Mouse (Mus musculus) midbrain, embryonic 10.5 days (tissue): ENCODE data around the gene Rab34. TPM values are rescaled to one million over a fixed set of nuclear protein-coding genes. Genes with fewer than 3 reads are reported as not detected.
"Not testable (repeated sequence)": the region's sequence is repeated elsewhere in the genome, so short reads cannot be mapped to it uniquely, and the experiment has no call there.

Experiments used
- DNase-seq: peaks from one replicate; pipeline ENCODE4 v3.0.0-alpha.2; 2017; ENCODE audit warnings: low spot score
- H3K27ac ChIP-seq: fragments of 300-500 bp; sonication (generic); replicated peaks from 2 replicates; pipeline ENCODE4 v1.5.1; 2016; ENCODE audit warnings: mild to moderate bottlenecking
- H3K27me3 ChIP-seq: fragments of 300-500 bp; sonication (generic); 2 replicates; pipeline ENCODE4 v1.6.1; 2016; ENCODE audit warnings: low read depth, mild to moderate bottlenecking; ENCODE audit not compliant: poor library complexity, severe bottlenecking
- H3K36me3 ChIP-seq: fragments of 300-500 bp; sonication (generic); 2 replicates; pipeline ENCODE4 v1.6.1; 2016; ENCODE audit warnings: mild to moderate bottlenecking, moderate library complexity
- H3K4me1 ChIP-seq: fragments of 300-500 bp; sonication (generic); 2 replicates; pipeline ENCODE4 v1.6.1; 2016
- H3K4me3 ChIP-seq: fragments of 300-500 bp; sonication (generic); 2 replicates; pipeline ENCODE4 v1.5.1; 2016; ENCODE audit warnings: mild to moderate bottlenecking, moderate library complexity
- H3K9me3 ChIP-seq: fragments of 300-500 bp; sonication (generic); replicated peaks from 2 replicates; pipeline ENCODE4 v1.6.1; 2016; ENCODE audit warnings: mild to moderate bottlenecking
- WGBS: fragments of 180-500 bp; shearing (Covaris S2); methylation state at CpG from one replicate; pipeline ENCODE4 v1.1.7; 2016; 5-methylcytosine and 5-hydroxymethylcytosine counted together
- polyA plus RNA-seq: library from polyadenylated mRNA; unstranded; fragments of >200 nt; fragmentation: Nextera tagmentation; extraction: Ambion mirVana; gene quantifications from 2 replicates; pipeline ENCODE4 v1.2.1, GENCODE M21; 2016

Gene Rab34
- polyA plus RNA-seq, 1 experiment from 2014 or later, result 83.8 TPM

DNA sequence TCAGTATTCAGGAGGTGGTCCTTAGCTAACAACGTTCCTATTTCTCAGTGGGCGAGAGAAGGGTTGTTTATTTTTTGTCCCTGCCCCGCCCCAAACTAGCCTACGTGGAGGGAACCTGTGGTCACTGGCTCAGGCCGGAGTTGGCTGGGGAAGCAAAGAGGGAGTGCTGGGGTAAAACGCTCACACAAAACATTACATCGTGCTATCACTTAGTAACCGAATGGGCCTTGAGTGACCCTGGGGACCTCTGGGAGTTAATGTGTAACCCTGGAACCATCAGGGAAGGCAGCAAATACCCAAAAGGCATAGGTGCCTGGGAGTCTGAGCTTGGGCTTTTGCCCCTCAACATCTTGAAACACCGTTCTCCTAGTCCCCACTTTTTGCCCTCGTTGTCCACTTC lies 10.8 kb upstream of the Rab34 start:
- WGBS, result under 1% methylated on average over 10 of the region's 10 CpGs
- no peak for DNase-seq
- no peaks in the 10 kb centered on the region for H3K27me3 ChIP-seq
- peak overlapping the region; percentile 73 for H3K4me3 ChIP-seq
- H3K9me3 ChIP-seq, result no peaks in the 10 kb centered on the region
- peaks cover 36% of the 10 kb centered on the region for H3K36me3 ChIP-seq
- H3K4me1 ChIP-seq, result peaks cover 69% of the 10 kb centered on the region
- peak overlapping the region; percentile 92 for H3K27ac ChIP-seq

DNA sequence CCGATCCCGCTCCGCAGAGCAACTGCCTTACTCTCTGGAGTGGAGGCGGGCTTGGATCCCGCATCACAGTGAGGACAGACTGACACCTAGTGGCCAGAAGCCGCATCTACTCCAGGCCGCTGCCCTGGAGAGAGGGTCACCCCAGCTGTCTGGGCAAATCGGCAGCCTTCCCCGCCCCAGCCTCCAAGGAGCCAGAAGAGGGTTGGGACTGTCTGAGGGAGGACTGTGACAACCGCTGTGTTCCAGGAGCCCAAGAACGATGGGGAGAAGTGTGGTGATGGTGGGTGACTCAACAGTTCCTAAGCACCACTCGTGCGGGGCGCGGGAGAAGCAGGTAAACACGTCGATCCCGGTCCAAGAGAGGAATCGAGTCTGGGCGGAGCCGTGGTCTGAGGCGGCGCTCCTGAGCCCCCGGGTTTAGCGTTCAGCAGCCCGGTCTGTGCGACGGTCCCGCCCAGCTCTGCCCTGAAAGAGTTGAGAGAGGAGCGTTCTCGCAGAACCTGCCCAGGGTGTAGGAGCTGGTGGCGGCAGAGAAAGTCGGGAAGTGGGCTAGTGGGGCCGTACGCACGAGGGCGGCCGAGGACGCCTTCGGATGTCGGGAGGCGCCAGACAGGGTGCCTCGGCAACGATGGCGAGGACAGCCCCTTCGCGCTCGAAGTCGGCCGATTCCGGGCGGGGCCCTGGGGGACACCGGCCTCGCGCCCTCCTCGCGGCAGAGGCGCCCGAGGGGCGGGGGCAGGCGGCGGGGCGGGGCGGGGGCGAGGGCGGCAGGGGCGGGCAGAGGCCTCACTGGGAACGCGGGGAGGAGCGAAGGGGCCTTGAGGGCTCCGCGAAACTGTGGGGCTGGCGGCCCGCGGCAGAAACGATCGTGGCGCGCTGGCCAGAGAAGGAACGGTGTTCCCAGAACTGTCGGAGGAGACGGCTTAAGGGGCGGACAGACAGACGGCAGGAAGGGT lies 10.0 kb upstream of the Rab34 start:
- no peaks in the 10 kb centered on the region for H3K27me3 ChIP-seq

DNA sequence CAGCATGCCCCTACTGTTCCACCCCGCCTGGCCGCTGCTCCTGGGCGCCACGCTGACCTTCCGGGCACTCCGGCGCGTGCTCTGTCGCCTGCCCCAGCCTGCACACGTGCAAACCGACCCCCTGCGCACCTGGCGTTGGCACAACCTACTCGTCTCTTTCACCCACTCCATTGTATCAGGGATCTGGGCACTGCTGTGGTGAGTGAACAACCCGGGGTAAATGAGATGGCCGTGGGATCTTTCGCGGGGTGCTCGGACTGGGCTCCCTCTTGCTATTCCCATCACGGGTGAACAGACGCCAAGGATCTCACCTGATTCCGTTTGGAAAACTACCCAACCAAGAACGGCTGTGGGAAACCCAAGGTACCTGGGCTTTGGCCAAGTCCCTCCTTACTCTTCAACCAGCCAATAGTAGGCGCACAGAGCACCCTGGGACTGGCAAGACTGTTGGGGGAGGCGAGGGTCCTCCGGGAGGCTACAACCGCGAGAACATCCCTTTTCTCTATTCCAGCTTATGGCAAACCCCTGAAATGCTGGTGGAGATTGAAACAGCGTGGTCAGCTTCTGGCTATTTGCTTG lies 9.3 kb upstream of the Rab34 start:
- H3K4me3 ChIP-seq, result peak overlapping the region; percentile 73
- no peaks in the 10 kb centered on the region for H3K9me3 ChIP-seq
- H3K36me3 ChIP-seq, result peaks cover 37% of the 10 kb centered on the region
- peaks cover 72% of the 10 kb centered on the region for H3K4me1 ChIP-seq
- WGBS, result 1% methylated on average over 29 of the region's 29 CpGs
- peak overlapping the region; percentile 92 for H3K27ac ChIP-seq
- peak; percentile 59 for DNase-seq
- no peaks in the 10 kb centered on the region for H3K27me3 ChIP-seq

More for the DNA sequence above, 10.0 kb upstream of the Rab34 start:
- H3K36me3 ChIP-seq, result peaks cover 37% of the 10 kb centered on the region
- DNase-seq, result peak; percentile 96
- no peaks in the 10 kb centered on the region for H3K9me3 ChIP-seq
- H3K27ac ChIP-seq, result peak overlapping the region; percentile 92
- peak overlapping the region; percentile 73 for H3K4me3 ChIP-seq
- H3K4me1 ChIP-seq, result peaks cover 69% of the 10 kb centered on the region
- WGBS, result under 1% methylated on average over 84 of the region's 84 CpGs

DNA sequence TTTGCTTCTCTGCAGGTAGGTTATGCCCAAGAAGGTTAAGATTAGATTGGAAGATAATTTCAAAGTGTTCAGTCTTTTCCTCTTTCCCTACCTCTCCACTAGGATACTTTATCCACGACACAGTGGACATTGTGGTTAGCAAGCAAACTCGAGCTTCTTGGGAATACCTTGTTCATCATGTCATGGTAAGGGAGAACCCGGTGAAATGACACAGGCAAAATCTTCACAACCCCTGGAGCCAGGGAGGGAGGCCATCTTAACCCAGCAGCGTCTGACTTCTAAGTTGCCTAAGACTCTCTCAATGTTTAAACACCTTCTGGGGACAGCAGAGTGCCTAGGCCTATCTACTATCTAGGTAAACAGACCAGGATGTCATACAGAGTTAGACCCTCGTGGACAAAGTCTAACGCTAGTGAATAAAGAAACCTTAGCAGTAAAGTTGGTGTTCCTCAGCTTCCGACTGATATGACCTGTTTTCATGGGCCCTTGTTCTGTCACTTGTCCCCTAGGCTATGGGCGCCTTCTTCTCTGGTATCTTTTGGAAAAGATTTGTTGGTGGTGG lies 8.7 kb upstream of the Rab34 start:
- H3K27ac ChIP-seq, result peak overlapping the region; percentile 92
- peak overlapping the region; percentile 73 for H3K4me3 ChIP-seq
- WGBS, result 34% methylated on average over 8 of the region's 8 CpGs
- DNase-seq, result no peak
- H3K36me3 ChIP-seq, result peaks cover 37% of the 10 kb centered on the region
- no peaks in the 10 kb centered on the region for H3K9me3 ChIP-seq
- no peaks in the 10 kb centered on the region for H3K27me3 ChIP-seq
- peaks cover 73% of the 10 kb centered on the region for H3K4me1 ChIP-seq

DNA sequence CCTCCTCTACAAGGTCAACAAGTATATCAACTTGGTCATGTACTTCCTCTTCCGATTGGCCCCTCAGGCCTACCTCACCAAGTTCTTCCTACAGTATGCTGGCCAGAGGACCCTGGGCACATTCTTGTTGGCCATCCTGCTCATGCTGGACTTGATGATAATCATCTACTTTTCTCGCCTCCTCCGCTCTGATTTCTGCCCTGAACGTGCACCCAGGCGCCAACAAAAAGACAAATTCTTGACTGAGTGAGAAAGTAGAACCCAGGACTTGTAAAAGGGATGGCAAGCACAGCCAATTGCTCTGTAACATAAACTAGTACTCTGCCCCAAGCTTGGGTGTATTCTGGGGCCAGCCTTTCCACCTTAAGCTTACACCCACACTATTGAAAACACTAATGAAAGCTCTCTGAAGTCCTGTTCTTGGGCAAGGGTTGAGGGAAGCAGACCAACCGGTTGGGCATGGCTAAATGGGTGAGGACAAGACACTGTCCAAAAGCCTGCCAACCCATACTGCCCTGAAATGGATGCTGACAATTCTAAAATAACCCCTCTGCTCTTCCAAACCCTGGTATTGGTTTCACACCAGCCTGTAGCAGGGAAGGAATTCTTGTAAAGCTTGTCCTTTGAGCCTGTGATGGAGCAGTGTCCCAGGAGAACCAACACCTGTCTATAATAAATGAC lies 8.0 kb upstream of the Rab34 start:
- H3K27me3 ChIP-seq, result no peaks in the 10 kb centered on the region
- peaks cover 73% of the 10 kb centered on the region for H3K4me1 ChIP-seq
- H3K36me3 ChIP-seq, result peaks cover 37% of the 10 kb centered on the region
- DNase-seq, result no peak
- peak overlapping the region; percentile 73 for H3K4me3 ChIP-seq
- H3K27ac ChIP-seq, result no peak overlapping the region
- 81% methylated on average over 6 of the region's 6 CpGs for WGBS
- H3K9me3 ChIP-seq, result no peaks in the 10 kb centered on the region

DNA sequence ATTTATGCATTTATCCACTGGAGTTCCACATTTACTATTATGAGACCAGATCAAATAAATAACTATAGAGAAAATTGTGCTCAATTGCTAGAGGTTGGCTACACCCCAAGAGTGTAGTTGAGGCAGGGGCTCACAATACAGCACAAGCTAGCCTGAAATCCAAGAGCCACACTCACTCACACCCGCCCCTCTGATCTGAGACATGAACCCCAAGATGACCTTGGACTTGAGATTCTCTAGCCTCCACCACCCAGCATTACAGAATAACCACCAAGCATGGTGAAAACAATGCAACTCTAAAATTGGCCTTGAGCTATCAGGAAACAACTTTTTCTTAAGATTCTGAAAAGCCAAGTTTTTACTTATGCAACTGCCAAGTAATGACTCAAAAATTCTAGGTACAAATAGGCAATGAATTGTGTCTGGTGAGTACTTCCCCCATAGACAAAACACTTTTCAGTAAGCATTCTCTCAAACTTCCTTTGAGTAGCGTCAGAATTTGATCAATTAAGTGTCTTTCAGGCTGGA lies 6.3 kb upstream of the Rab34 start:
- Histone ChIP-seq H3K4me1 (peaks cover 62% of the 10 kb centered on the region), H3K36me3 (peaks cover 37% of the 10 kb centered on the region), H3K9me3 (no peaks in the 10 kb centered on the region), H3K27me3 (no peaks in the 10 kb centered on the region), H3K27ac (0 out of 2 replicates have a peak overlapping the region, but pooled peaks have one; percentile 96), H3K4me3 (peak overlapping the region; percentile 85)
- DNase-seq, result no peak
- WGBS, result 58% methylated on average over 2 of the region's 2 CpGs

DNA sequence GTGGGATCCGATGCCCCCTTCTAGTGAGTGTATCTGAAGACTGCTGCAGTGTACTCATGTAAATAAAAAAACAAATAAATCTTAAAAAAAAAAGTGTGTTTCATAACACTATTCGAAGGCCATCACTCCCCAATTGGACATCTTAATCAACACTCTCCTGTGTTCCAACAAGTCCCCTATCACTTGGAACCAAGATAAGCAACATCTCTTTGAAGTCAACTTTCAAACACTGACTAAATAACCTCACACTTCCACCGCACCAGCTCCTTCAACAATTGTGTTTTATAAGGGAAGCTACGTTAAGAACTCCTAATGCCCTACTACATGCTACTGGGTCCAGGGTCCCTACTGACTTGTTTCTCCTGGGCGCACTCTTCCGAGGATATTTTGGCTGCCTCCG lies 5.8 kb upstream of the Rab34 start:
- DNase-seq, result no peak
- Histone ChIP-seq H3K9me3 (no peaks in the 10 kb centered on the region), H3K36me3 (peaks cover 37% of the 10 kb centered on the region), H3K27me3 (no peaks in the 10 kb centered on the region), H3K27ac (peak overlapping the region; percentile 96), H3K4me3 (peak overlapping the region; percentile 85), H3K4me1 (peaks cover 56% of the 10 kb centered on the region)
- 9% methylated on average over 7 of the region's 7 CpGs for WGBS

DNA sequence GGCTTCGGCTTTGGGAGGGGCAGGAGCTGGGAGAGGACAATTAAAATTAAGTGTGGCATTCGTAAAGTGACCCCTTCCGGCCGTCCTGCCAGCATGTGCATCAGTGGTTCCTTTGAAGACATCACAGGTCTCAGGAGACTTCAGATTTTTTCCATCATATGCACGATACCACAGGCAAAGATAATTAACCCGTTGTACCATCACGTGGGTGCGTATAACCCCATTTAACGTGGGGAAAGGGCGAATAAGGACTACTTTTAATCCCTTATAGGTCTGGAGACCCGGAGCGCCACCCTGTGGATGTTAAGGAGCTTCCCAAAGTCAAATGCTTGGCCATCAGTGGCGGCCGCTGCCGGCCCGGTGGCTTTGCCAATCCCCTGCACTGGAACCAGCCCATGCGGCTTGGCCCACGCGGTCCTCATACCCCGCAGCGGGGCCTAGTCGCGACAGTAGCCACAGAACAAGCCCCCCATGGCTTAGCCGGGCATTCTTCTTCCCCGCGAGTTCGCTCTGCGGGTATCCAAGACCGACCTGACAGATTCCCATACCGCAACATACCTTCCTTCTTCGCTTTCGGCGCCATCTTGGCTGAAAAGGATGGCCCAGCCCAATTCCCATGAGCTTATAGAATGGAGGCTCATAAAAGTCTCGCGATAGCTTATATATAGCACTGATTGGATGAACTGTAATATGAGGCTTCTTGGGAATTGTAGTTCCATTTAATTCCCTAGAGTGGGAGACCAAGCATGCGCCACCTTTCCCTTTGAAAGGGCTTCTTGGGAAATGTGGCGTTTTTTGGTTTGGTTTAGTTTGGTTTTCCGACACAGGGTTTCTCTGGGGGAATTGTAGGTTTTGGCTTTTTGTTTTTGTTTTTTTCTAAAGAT lies 5.0 kb upstream of the Rab34 start, which contains the start of gene Rpl23a:
Rpl23a (minus strand) TSS at position 624 of the 884 bp plus-strand sequence.
- no peaks in the 10 kb centered on the region for H3K9me3 ChIP-seq
- under 1% methylated on average over 38 of the region's 38 CpGs for WGBS
- H3K36me3 ChIP-seq, result peaks cover 37% of the 10 kb centered on the region
- DNase-seq, result peak; percentile 90
- peaks cover 56% of the 10 kb centered on the region for H3K4me1 ChIP-seq
- H3K27me3 ChIP-seq, result no peaks in the 10 kb centered on the region
- peak within 1 kb of the TSS; percentile 85 for H3K4me3 ChIP-seq
- H3K27ac ChIP-seq, result peak within 1 kb of the TSS; percentile 96

DNA sequence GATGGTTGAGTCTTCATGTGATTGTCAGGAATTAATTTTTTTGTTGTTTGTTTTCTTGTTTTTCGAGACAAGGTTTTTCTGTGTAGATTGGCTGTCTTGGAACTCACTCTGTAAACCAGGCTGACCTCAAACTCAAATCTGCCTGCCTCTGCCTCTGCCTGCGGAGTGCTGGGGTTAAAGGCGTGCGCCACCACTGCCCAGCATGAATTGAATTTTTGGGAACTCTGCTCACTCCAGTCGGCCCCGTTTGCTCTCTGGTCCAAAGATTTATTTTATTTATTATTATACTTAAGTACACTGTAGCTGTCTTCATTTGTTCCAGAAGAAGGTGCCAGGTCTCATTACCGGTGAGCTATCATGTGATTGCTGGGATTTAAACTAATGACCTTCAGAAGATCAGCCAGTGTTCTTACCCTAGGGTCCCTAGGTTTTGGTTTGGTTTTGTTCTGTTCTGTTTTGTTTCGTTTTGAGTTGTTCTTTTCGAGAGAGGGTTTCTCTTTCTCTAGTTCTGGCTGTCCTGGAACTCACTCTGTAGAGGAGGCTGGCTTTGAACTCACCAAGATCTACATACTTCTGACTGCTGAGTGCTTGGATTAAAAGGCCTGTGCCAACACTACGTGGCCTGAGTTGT lies 4.2 kb upstream of the Rab34 start:
- H3K27me3 ChIP-seq, result no peaks in the 10 kb centered on the region
- H3K4me3 ChIP-seq, result peak overlapping the region; percentile 85
- no peak for DNase-seq
- WGBS, result 58% methylated on average over 10 of the region's 10 CpGs
- no peaks in the 10 kb centered on the region for H3K9me3 ChIP-seq
- peaks cover 36% of the 10 kb centered on the region for H3K36me3 ChIP-seq
- peak overlapping the region; percentile 96 for H3K27ac ChIP-seq
- peaks cover 56% of the 10 kb centered on the region for H3K4me1 ChIP-seq

DNA sequence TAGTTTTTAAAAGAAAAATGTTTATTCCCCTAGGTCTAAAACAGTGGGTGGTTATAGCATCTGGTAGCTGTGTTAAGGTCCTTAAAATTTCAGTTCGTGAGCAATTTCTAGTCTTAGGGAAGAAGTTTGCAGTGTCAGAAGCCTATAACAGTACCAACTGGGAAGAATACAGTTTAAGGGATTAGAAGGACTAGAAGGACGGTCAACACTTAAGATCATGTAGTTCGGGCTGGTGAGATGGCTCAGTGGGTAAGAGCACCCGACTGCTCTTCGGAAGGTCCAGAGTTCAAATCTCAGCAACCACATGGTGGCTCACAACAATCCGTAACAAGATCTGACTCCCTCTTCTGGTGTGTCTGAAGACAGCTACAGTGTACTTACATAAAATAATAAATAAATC lies 3.5 kb upstream of the Rab34 start:
- Histone ChIP-seq H3K4me1 (peaks cover 56% of the 10 kb centered on the region), H3K36me3 (peaks cover 29% of the 10 kb centered on the region)
- not testable (repeated sequence) for DNase-seq, H3K27ac ChIP-seq, H3K4me3 ChIP-seq, H3K9me3 ChIP-seq, H3K27me3 ChIP-seq
- WGBS, result 94% methylated on average over 6 of the region's 6 CpGs
